Mouse (Mus musculus) c-Kit-positive CD71-positive TER-119-negative erythroid progenitor cells, embryonic 14.5 days (primary cell): ENCODE measurements around the gene Erbb2.

ENCODE experiments used
- DNase-seq: peaks from one replicate; pipeline ENCODE4 v3.0.0-alpha.2; 2013; ENCODE audit warnings: low read depth

The Erbb2 gene

GRCm38 (mm10) chr11:98458121-98458990 lies 46.1 kb downstream of the Erbb2 start:
- DNase-seq: no peak

DNA sequence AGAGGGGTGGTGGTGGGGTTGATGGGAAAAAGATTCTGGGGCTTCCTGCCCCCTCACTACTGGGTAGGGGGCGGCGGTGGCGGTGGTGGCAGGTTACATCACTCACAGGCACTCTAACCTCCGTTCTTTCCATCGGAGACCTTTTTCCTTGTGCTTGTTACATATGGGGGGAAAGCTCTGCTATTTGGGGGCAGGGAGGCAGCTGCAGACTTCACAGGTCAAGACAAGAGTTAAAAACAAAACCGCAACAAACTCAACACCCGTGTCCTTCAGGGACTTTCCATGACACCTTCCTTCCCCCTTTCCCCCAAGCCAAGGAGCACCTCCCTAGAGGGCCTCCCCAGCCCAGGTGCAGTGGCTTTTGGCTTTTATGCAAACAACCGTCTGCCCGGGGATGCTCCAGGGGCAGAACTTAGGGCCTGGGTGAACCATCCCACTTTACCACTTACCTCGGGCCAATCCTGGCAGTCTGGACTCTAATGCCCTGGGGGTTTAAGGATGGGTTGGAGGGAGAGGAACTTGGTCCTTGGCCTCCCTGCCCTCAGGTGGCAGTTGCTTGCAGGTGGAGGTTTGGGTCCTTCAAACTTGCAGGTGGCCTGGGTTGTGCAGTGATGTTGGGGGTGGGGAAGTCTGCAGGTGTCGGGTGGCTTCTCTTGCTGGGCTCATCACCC lies 46.9 kb downstream of the Erbb2 start:
- DNase-seq: no peak

DNA sequence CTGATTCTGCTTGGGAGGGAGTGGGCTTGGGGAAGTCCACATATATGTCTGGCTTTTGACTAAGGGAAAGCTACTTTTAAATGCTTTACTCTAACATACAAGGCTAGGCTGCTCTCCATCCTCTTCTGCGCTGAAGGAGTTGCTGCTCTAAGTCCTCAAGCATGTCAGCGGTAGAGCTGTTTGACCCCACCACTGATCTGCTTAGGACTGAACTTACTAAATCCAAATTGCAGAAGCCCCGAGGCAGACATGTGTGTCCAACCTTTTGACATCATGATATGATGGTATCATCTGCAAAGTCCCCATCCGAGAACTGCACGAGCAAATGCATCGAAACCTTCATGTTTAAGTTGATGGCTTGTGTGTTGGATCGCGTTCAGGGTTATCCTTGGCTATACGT lies 47.6 kb downstream of the Erbb2 start:
- no peak for DNase-seq

- DNase-seq: no peak
These were observed 48.9 kb downstream of the Erbb2 start for GRCm38 (mm10) chr11:98461109-98461720.

- no peak for DNase-seq
These were observed 50.0 kb downstream of the Erbb2 start for GRCm38 (mm10) chr11:98462255-98462654.

DNA sequence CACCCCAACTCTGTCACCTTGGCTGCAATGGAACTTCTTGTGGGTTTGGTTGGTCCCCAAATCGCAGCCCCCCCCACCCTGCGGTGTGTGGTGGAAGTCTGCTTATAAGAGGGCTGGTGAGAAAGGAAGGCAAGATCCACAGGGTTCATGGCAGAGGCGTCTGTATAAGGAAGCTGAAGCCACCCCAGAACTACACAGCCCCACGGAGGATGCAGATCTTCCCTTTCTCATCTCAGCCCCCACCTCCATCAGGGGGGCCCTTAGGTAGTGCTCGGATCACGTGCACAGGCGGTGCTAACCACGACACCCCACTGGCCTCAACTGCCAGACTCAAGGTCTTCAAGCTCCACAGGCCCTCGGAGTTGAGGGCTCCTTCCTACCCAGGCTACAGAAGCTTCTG lies 51.6 kb downstream of the Erbb2 start:
- no peak for DNase-seq

DNA sequence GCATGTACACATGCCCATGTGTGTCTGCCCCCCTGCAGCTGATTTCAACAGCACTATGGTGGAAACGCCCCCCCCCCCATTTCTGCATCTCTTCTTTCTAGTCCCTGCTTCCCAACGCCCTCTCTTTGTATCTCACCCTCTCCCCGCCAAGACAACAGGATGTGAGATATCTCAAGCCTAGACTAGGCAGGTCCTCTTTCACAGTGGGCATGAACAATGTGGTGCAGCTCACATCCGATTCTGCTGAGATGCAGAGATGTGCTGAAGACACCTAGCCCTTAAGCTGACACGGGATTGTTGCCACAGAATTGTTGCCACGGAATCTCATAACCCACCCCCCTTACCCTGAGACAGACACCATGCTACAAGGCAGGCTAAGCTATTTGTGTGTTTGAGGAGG lies 52.2 kb downstream of the Erbb2 start:
- DNase-seq: no peak

DNA sequence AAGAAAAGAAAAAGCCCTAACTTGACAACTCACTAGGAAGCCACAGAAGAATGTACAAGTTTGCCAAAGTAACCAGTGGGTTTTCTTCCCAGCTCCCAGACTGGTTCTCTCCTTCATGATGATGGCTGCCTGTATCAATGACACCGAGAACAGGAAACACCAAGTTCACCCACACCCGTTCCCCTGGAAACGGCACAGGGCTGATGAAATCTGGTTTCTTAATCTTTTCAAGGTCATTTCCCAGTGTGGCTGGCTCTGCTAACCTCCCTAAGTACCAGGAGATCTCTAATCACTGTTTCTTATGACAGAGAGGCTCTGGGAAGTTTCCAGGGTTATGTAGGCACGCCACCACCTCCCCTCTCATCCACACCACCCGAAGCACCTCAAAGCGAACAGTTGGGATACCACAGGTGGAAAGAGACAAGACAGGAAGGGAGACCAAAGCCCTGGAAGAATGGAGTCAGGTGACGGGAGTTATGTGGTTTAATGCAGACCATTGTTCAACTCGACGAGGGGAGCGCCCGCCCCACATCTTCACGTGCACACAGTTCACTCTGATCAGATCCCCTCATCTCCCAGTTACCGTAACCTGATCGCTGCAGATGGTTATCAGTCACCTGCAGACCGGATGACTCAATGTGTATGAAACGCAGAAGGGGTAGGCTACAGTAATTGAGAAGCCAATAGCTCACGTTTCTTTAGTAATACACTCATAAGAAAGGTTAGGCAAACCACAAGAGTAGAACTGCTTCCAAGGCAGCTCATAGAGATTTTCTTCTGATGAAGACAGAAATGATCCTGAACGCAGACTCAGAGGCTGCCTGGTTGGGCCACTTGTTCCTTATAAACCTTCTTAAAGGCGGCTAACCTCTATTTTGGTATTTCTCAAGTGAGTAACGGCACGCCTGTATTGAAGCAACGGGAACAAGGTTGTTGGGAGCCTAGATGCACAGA lies 57.8 kb downstream of the Erbb2 start:
- no peak for DNase-seq

DNA sequence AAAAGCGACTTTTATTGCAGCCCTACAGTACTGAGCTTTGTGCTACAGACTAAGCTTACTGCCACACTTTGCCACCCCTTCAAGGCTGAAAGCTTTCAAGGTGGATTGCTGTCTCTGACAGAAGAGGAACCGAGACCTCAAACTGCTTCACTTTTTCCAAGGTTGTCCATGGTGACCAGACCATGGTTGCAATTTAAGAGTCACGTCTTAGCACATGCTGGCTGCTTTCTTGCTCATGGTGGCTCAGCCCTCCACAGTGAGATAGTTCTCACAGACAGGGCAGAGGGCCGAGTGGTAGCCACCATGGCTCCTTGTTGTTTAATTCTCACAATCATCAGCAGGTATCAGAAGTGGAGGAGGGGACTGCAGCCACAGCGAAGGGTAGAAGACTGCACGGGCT lies 58.5 kb downstream of the Erbb2 start:
- DNase-seq: no peak

GRCm38 (mm10) chr11:98472696-98473095 lies 60.4 kb downstream of the Erbb2 start:
- no peak for DNase-seq

DNA sequence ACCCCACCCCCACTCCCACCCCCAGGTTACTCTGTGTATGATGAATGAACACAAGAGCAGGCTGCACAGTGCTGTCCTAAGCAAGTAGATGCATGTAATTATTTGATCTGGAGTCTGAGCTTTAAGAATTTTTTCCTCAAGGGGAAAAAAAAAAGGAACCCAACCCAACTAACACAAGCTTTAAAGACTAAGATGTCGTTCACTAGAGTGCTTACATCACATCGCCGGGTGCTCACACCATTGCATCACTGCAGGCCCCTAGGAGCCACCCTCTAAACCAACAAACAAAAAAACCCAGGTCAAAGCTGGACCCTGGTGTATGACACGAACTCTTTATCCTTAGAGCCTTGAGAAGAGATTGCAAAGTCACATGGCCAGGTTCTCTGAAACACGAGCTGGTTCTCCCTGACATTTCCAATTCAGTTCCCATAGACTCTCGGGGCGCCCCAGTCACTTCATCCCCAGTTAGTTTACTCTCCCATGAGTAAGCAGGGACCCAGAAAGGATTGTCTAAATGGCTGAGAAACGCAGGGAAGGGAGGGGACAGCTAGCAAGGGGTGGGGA lies 61.7 kb downstream of the Erbb2 start:
- DNase-seq: no peak

DNA sequence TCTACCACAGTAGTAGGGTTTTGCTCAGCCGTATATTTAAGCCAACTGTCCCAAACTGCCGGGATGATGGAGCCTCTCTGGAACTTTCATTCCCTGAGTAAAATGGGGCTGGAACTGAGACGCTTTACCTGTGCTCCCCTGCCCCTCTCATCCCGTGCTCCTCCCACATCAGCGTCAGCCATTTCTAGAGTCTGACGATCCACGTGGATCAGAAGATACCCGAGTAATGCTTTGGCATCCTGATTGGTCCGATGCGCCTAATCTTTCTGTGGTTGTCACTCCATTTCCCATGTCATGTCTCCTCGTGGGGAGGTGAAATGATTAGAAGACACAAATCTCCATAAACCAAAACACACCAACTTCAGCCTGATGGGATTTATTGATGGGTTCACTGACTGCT lies 62.7 kb downstream of the Erbb2 start:
- DNase-seq: no peak

DNA sequence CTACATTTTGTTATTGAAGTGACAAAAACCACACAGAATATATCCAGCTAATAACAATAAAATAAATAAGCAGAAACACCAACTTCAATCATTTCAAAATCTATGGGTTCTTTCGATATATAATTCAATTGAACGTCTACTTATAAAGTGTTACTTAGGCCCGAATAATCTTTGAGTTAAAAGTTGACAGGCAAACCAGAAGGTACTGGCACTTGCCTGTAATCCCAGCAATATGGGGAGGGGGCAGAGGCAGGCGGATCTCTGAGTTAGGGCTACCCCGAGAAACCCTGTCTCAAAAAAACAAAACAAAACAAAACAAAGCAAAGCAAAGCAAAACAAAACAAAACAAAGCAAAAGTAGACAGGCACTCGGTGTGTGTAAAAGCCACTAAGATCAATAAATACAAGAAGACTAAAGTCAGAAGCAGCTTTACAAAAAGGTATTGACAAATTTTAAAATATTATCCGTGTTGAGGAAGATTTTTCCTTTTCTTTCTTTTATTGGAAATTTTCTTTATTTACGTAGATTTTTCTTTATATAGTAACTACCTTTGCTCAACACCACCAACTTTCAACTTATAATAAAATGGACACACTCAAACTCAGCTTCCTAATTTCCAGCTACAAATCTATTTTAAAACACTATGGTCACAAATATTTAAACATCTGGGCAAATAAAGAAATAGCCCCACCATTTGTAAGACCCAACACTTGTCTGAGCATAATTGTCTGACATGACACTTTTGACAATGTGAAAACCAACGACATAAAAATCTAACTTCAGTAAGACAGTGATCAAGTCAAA lies 63.6 kb downstream of the Erbb2 start:
- no peak for DNase-seq

DNA sequence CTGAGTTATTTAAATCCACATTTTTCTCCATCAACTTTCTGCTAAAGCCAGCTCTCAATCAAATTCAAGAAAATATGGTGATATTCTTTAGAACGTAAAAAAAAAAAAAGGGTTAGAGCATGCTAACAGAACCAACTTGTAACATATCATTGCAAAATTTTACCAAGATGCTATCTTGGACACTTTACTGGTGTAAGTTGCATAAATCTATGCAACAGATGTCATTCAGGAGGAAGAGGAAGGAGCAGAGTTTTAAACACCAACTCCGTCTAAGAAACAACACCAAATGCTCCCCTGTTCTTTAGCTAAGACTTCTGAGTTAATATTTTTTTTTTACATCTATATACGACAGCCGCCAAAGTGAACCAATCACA lies 64.2 kb downstream of the Erbb2 start:
- no peak for DNase-seq

DNA sequence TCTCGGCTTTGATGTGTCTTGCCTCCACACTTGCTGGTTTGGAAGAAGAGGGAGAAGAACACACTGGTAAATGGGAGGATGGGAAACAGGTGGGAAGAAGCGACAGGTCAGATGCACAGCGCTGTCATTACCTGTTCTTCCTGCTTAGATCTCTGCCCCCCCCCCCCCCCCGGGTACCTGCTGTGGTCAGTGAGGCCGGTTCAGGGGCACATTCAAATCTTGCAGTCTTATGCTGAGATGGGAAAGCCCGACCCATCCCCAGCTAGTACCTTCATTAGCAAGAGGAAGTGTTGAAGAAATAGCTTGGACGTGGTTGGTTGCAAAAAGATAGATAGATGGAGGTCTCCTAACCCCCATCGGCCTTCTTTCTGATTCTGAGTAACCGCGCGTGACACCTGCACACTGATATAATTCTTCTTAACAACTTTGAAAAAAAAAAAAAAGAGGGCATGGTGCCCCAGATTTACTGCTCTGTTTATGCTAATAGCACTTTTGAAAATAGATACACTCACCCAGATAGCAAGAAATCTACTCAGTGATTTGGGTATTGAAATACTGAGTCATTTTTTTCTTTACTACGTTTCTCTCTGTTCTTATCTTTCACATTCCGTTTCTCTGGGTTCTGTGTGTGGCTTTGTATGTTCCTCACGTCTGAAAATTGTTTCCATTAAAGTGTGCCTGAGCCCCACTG lies 64.9 kb downstream of the Erbb2 start:
- no peak for DNase-seq

GRCm38 (mm10) chr11:98479026-98479939 lies 67.0 kb downstream of the Erbb2 start:
- no peak for DNase-seq

DNA sequence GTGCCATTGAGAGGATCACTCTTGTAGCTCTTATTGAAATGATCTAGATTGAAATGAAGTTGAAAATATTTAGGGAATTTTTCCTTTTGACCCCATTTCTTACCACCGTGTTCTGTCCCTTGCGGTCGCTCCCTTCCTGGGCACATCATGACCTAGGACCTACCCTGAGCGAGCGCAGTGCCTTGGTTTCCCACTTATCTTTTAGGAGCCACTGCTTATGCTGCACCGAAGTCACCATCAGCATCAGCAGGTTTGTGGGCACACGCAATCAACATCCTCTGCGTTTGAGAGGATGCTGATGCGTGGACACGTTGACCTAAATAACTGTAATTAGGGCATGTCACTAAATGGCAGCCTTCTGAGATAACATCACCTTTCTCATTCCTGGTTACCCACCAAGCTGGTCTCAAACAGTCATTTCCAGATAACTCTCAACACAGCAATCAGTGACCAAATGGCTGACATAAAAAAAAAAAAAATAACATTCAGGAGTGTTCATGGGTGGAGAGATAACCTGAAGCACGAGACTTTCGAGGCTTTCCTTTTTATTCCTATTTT lies 67.7 kb downstream of the Erbb2 start:
- no peak for DNase-seq

DNA sequence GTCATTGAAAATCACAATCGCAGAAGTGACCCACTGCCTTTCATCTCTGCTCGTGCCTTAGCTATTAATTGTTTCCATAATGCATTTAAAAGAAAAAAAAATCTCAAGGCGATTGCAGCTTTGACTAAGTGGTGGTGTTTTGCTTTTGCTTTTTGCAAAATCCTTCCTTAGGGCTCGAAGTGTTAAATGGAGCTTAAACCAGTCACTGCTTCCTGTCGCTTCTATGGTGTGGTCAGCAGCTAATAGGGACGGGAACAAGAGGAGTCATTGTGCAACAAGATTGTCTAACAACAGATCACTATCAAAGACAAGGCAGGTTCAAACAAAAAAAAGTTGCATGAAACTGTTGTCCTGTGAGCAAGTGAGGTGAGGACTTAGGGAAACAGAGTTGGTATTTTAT lies 69.0 kb downstream of the Erbb2 start:
- no peak for DNase-seq

DNA sequence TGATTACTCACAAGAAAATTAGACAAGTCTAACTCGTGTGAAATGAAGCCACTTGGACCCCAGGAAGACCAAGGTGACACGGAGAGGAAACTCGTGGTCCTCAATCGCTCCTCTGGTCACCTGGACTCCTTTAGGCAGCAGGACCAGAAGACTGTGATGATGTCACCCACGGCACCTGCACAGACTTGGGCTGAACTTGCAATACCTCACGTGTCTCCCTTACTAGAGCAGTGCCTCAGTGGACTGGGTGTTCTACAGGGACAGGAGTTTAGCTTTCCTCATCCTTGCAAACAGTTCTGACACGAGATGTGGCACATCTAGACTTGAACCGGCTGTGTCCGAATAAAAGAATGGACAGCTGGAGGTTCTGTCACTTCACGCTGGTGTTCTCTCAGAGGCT lies 69.8 kb downstream of the Erbb2 start:
- no peak for DNase-seq
